Mouse (Mus musculus) MEL (cell line): ENCODE measurements around the gene Sclt1. TPM values are rescaled to one million over a fixed set of nuclear protein-coding genes. Genes with fewer than 3 reads are reported as not detected.

Experiments
- DNase-seq: peaks from one replicate; pipeline ENCODE4 v3.0.0; 2011; ENCODE audit warnings: low read depth, low spot score
- H3K27ac ChIP-seq: 2 replicates; pipeline ENCODE4 v1.5.1; 2012; ENCODE audit warnings: low read depth, mild to moderate bottlenecking, control low read depth, low read length, moderate library complexity; ENCODE audit not compliant: control insufficient read depth
- H3K27me3 ChIP-seq, 2 experiments: fragments of 150-350 bp in 1 of 2; sonication (generic) in 1 of 2; 2 replicates each; pipeline ENCODE4 v1.6.1; 2012; ENCODE audit warnings: low read length in 2 of 2, mild to moderate bottlenecking in 2 of 2, improper control_type of control experiment in 1 of 2, moderate library complexity in 1 of 2; ENCODE audit not compliant: insufficient read depth in 2 of 2, control insufficient read depth in 1 of 2
- H3K36me3 ChIP-seq, 2 experiments: 2 replicates each; pipeline ENCODE4 v1.6.1; 2012 to 2014; ENCODE audit warnings: low read length in 2 of 2, improper control_type of control experiment in 1 of 2, inconsistent platforms in 1 of 2, mild to moderate bottlenecking in 1 of 2; ENCODE audit not compliant: insufficient read depth in 2 of 2, control insufficient read depth in 1 of 2
- H3K4me1 ChIP-seq, 2 experiments: fragments of 150-350 bp in 1 of 2; sonication (generic) in 1 of 2; 2 replicates each; pipeline ENCODE4 v1.6.1; 2012; ENCODE audit warnings: low read length in 2 of 2, improper control_type of control experiment in 1 of 2, mild to moderate bottlenecking in 1 of 2; ENCODE audit not compliant: insufficient read depth in 2 of 2, control insufficient read depth in 1 of 2
- H3K4me3 ChIP-seq, 2 experiments: fragments of 150-350 bp in 1 of 2; sonication (generic) in 1 of 2; 2 replicates each; pipeline ENCODE4 v1.5.1; 2012; ENCODE audit warnings: low read depth in 2 of 2, low read length in 2 of 2, mild to moderate bottlenecking in 2 of 2, moderate library complexity in 2 of 2, control low read depth in 1 of 2, improper control_type of control experiment in 1 of 2; ENCODE audit not compliant: control insufficient read depth in 1 of 2, insufficient read depth in 1 of 2
- H3K79me2 ChIP-seq: 2 replicates; pipeline ENCODE4 v1.6.1; 2012; ENCODE audit warnings: mild to moderate bottlenecking, low read length, moderate library complexity; ENCODE audit not compliant: control insufficient read depth, poor library complexity, insufficient read depth
- H3K9ac ChIP-seq: 2 replicates; pipeline ENCODE4 v1.6.1; 2012; ENCODE audit warnings: low read depth, mild to moderate bottlenecking, control low read depth, low read length, moderate library complexity; ENCODE audit not compliant: control insufficient read depth, poor library complexity, severe bottlenecking
- H3K9me3 ChIP-seq: fragments of 150-350 bp; sonication (generic); replicated peaks from 2 replicates; pipeline ENCODE4 v1.6.1; 2012; ENCODE audit warnings: mild to moderate bottlenecking, low read length, improper control_type of control experiment, moderate library complexity; ENCODE audit not compliant: insufficient read depth
- BHLHE40 ChIP-seq: IDR thresholded peaks from 2 replicates; pipeline ENCODE4 v1.6.1; 2012; ENCODE audit warnings: low read depth, mild to moderate bottlenecking, inconsistent platforms, low read length, improper control_type of control experiment, borderline replicate concordance
- CHD1 ChIP-seq: IDR thresholded peaks from 2 replicates; pipeline ENCODE4 v1.6.1; 2012; ENCODE audit warnings: low read depth, mild to moderate bottlenecking, inconsistent platforms, low read length, improper control_type of control experiment
- CHD2 ChIP-seq: IDR thresholded peaks from 2 replicates; pipeline ENCODE4 v1.6.1; 2011; ENCODE audit warnings: low read length, improper control_type of control experiment
- ELF1 ChIP-seq: IDR thresholded peaks from 2 replicates; pipeline ENCODE4 v1.6.1; 2014; ENCODE audit warnings: low read depth, mild to moderate bottlenecking, inconsistent platforms, low read length, improper control_type of control experiment, moderate library complexity
- EP300 ChIP-seq, 2 experiments: IDR thresholded peaks; 2 replicates each; pipeline ENCODE4 v1.6.1; 2011; ENCODE audit warnings: improper control_type of control experiment in 2 of 2, low read length in 2 of 2, low read depth in 1 of 2, mild to moderate bottlenecking in 1 of 2
- ETS1 ChIP-seq: IDR thresholded peaks from 2 replicates; pipeline ENCODE4 v1.6.1; 2012; ENCODE audit warnings: low read depth, mild to moderate bottlenecking, inconsistent platforms, low read length, improper control_type of control experiment, moderate library complexity
- GABPA ChIP-seq: IDR thresholded peaks from 2 replicates; pipeline ENCODE4 v1.6.1; 2012; ENCODE audit warnings: low read depth, mild to moderate bottlenecking, inconsistent platforms, low read length, improper control_type of control experiment, moderate library complexity
- GATA1 ChIP-seq: IDR thresholded peaks from 2 replicates; pipeline ENCODE4 v1.6.1; 2011; ENCODE audit warnings: low read depth, low read length, improper control_type of control experiment
- KAT2A ChIP-seq: conservative IDR thresholded peaks from 2 replicates; pipeline ENCODE4 v1.6.1; 2012; ENCODE audit warnings: low read depth, low read length, improper control_type of control experiment, inconsistent platforms
- MAFK ChIP-seq: IDR thresholded peaks from 2 replicates; pipeline ENCODE4 v1.6.1; 2011; ENCODE audit warnings: low read depth, mild to moderate bottlenecking, low read length, improper control_type of control experiment, borderline replicate concordance
- MAX ChIP-seq: IDR thresholded peaks from 2 replicates; pipeline ENCODE4 v1.6.1; 2011; ENCODE audit warnings: low read length, improper control_type of control experiment
- MAZ ChIP-seq: IDR thresholded peaks from 2 replicates; pipeline ENCODE4 v1.6.1; 2012; ENCODE audit warnings: low read depth, mild to moderate bottlenecking, inconsistent platforms, low read length, improper control_type of control experiment
- MEF2A ChIP-seq: IDR thresholded peaks from 2 replicates; pipeline ENCODE4 v1.6.1; 2014; ENCODE audit warnings: low read depth, mild to moderate bottlenecking, inconsistent platforms, low read length, improper control_type of control experiment; ENCODE audit not compliant: poor library complexity, insufficient replicate concordance, severe bottlenecking; ENCODE audit errors: extremely low read depth
- MXI1 ChIP-seq: IDR thresholded peaks from 2 replicates; pipeline ENCODE4 v1.6.1; 2011; ENCODE audit warnings: mild to moderate bottlenecking, low read depth, low read length, improper control_type of control experiment
- NRF1 ChIP-seq: IDR thresholded peaks from 2 replicates; pipeline ENCODE4 v1.6.1; 2014; ENCODE audit warnings: low read depth, mild to moderate bottlenecking, inconsistent platforms, low read length, improper control_type of control experiment, moderate library complexity; ENCODE audit not compliant: poor library complexity, insufficient read depth, severe bottlenecking
- POLR2A ChIP-seq, 2 experiments: IDR thresholded peaks; 2 replicates each; pipeline ENCODE4 v1.6.1; 2011 to 2012; ENCODE audit warnings: low read length in 2 of 2, mild to moderate bottlenecking in 2 of 2, control low read depth in 1 of 2, improper control_type of control experiment in 1 of 2, low read depth in 1 of 2, moderate library complexity in 1 of 2; ENCODE audit not compliant: control insufficient read depth in 1 of 2, insufficient read depth in 1 of 2, poor library complexity in 1 of 2
- TCF12 ChIP-seq: IDR thresholded peaks from 2 replicates; pipeline ENCODE4 v1.6.1; 2014; ENCODE audit warnings: low read depth, mild to moderate bottlenecking, inconsistent platforms, low read length, improper control_type of control experiment, moderate library complexity
- USF2 ChIP-seq, 2 experiments: IDR thresholded peaks; 2 replicates each; pipeline ENCODE4 v1.6.1; 2011 to 2012; ENCODE audit warnings: improper control_type of control experiment in 2 of 2, low read length in 2 of 2, borderline replicate concordance in 1 of 2, inconsistent platforms in 1 of 2, low read depth in 1 of 2, mild to moderate bottlenecking in 1 of 2; ENCODE audit not compliant: insufficient read depth in 1 of 2
- polyA plus RNA-seq, 2 experiments: library from polyadenylated mRNA; stranded (reverse) in 1 of 2; unstranded in 1 of 2; fragments of >175 nt in 1 of 2; fragments of >200 nt in 1 of 2; gene quantifications; 2 replicates each; pipeline versions ENCODE4 v1.2.1 to v1.2.4; 2012; ENCODE audit warnings: low replicate concordance in 2 of 2, low read depth in 1 of 2; ENCODE audit not compliant: insufficient read length in 2 of 2, insufficient read depth in 1 of 2, missing spikeins in 1 of 2
- total RNA-seq: library from RNA; depleted of rRNA; stranded (reverse); fragments of 300-350 nt; gene quantifications from 2 replicates; pipeline ENCODE4 v1.2.3, GENCODE M21; 2012

The Sclt1 gene
- total and polyA plus RNA-seq, 3 experiments, result 6.4 to 8.7 TPM; not detected in 1

DNA sequence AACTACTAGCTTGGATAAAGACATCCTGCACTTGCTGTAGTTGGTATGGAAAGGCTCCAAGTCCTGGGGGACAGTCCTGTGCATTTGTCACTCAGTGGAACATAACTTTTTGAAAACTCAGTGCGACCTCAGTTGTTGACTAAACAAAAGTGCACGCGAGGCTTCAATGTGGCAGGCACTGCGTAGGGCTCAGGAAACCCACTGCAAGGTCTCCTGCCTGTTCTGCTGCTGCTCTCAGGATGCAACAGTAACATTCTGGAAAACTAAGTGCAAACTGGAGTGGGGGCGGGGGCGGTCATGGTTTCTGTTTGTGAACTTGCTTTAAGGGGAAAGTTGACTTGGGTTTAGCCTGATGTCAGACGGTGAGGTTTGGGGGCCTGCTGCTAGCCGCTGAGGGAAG lies 134.8 kb downstream of the Sclt1 start:
- H3K27me3 ChIP-seq, result no peaks in the 10 kb centered on the region
- no peaks in the 10 kb centered on the region for H3K4me1 ChIP-seq
- no peak overlapping the region for H3K27ac ChIP-seq
- no peak overlapping the region for H3K4me3 ChIP-seq
- no peaks in the 10 kb centered on the region for H3K9me3 ChIP-seq
- no peak for DNase-seq
- TF ChIP-seq MXI1 (no peak), MEF2A (no peak), ELF1 (no peak), ETS1 (no peak), NRF1 (no peak), USF2 (IDR thresholded peaks at IDR 0.05; ENCODE audit: borderline replicate concordance in 1 of 2, insufficient read depth in 1 of 2, low read depth in 1 of 2, low read length in 2 of 2) (no peak), GATA1 (no peak), EP300 (IDR thresholded peaks at IDR 0.05; ENCODE audit: low read depth in 1 of 2, low read length in 2 of 2) (no peak), GABPA (no peak), MAFK (no peak), KAT2A (no peak), BHLHE40 (no peak), CHD2 (no peak), MAX (no peak)
- H3K79me2 ChIP-seq, result peaks cover 4% of the 10 kb centered on the region; the same call in 1 of the 2 replicates
- H3K9ac ChIP-seq, result no peak overlapping the region
- peaks cover 3 to 16% of the 10 kb centered on the region in 2 experiments; a peak in 2 of 4 replicates for H3K36me3 ChIP-seq

DNA sequence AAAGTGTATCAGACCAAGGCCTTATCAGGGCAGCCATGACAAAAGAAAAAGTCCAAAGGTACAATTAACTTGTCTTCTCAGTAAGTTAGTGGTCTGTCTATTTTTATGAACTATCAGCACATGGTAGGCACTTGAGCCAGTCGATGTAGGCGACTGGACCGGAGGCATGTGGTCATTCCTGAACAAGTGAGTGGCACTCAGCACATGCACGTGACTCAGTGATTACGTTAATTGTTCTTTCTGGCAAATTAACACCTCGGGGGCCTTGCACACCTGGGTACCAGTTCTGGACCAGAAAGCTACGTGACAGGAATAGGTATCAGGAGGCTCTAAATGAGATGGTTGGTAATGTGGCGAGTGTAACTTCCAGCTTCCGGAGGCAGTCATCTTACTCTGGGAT lies 135.3 kb downstream of the Sclt1 start:
- Histone ChIP-seq H3K27ac (no peak overlapping the region), H3K9ac (no peak overlapping the region), H3K4me3 (no peak overlapping the region), H3K27me3 (no peaks in the 10 kb centered on the region), H3K9me3 (no peaks in the 10 kb centered on the region), H3K4me1 (no peaks in the 10 kb centered on the region), H3K79me2 (peaks cover 4% of the 10 kb centered on the region; the same call in 1 of the 2 replicates), H3K36me3 (peaks cover 3 to 17% of the 10 kb centered on the region in 2 experiments; a peak in 2 of 4 replicates)
- no peak for TF ChIP-seq MAZ
- no peak for TF ChIP-seq TCF12
- TF ChIP-seq POLR2A (IDR thresholded peaks at IDR 0.05; ENCODE audit: control insufficient read depth in 1 of 2, insufficient read depth in 1 of 2, low read depth in 1 of 2, low read length in 2 of 2, poor library complexity in 1 of 2), result peak in 1 of 2 experiments; percentile 18; a peak in 1 of 4 replicates
- TF ChIP-seq MEF2A, result no peak
- no peak for TF ChIP-seq KAT2A
- no peak for TF ChIP-seq CHD1
- no peak for DNase-seq
